Mouse (Mus musculus): ENCODE measurements around the gene Nupl1. TPM values are rescaled to one million over a fixed set of nuclear protein-coding genes. Genes with fewer than 3 reads are reported as not detected.
A peak's percentile ranks its signal among the peaks of the same experiment; 100 is the strongest.

Nupl1 gene
- not detected in 2 replicates for total RNA-seq (2014; rRNA removed)
- polyA plus RNA-seq (2012; rRNA removed) = not detected in 2 replicates

- WGBS = under 1% methylated on average over 62 of the region's 62 CpGs
- TF ChIP-seq POLR2A (IDR thresholded peaks at IDR 0.05; ENCODE audit: extremely low read depth, insufficient read depth, low read length) = peak; percentile 62
- TF ChIP-seq CTCF (IDR thresholded peaks at IDR 0.05; ENCODE audit: low read depth, low read length) = no peak
- peak within 1 kb of the TSS; percentile 98 for H3K9ac ChIP-seq (ENCODE audit: low read depth, low read length)
- DNase-seq (ENCODE audit: extremely low read depth, low read depth, low spot score) = peak; percentile 97
- peaks cover 13% of the 10 kb centered on the region; the same call in 1 of the 2 replicates for H3K79me2 ChIP-seq (ENCODE audit: control insufficient read depth, insufficient read depth, low read length)
- H3K27me3 ChIP-seq (ENCODE audit: control insufficient read depth, insufficient read depth, low read length) = no peaks in the 10 kb centered on the region
- H3K4me3 ChIP-seq (ENCODE audit: insufficient read depth, low read depth, low read length) = peak within 1 kb of the TSS; percentile 97
- H3K27ac ChIP-seq (replicated peaks; ENCODE audit: insufficient read depth, low read depth, low read length) = peak within 1 kb of the TSS; percentile 72
- H3K36me3 ChIP-seq (ENCODE audit: control insufficient read depth, insufficient read depth, low read length) = no peaks in the 10 kb centered on the region
- peaks cover 8% of the 10 kb centered on the region for H3K4me1 ChIP-seq (ENCODE audit: control insufficient read depth, insufficient read depth, low read length)
Observed at GRCm38 (mm10) chr14:60251281-60252003, at the start of gene Nupl1, which contains the start of gene Gm49336. TSS of gene Nupl1 (minus strand) at chr14:60251431. TSS of gene Gm49336 (minus strand) at chr14:60251507.

- TF ChIP-seq POLR2A (IDR thresholded peaks at IDR 0.05; ENCODE audit: extremely low read depth, insufficient read depth, low read length) (no peak), CTCF (IDR thresholded peaks at IDR 0.05; ENCODE audit: low read depth, low read length) (no peak)
- Histone ChIP-seq H3K27ac (replicated peaks; ENCODE audit: insufficient read depth, low read depth, low read length) (no peak overlapping the region), H3K4me1 (ENCODE audit: control insufficient read depth, insufficient read depth, low read length) (no peaks in the 10 kb centered on the region), H3K4me3 (ENCODE audit: insufficient read depth, low read depth, low read length) (no peak overlapping the region), H3K27me3 (ENCODE audit: control insufficient read depth, insufficient read depth, low read length) (no peaks in the 10 kb centered on the region), H3K79me2 (ENCODE audit: control insufficient read depth, insufficient read depth, low read length) (no peaks in the 10 kb centered on the region), H3K9ac (ENCODE audit: low read depth, low read length) (no peak overlapping the region), H3K36me3 (ENCODE audit: control insufficient read depth, insufficient read depth, low read length) (peaks cover 40% of the 10 kb centered on the region)
- DNase-seq (ENCODE audit: extremely low read depth, low read depth, low spot score) = no peak
- 95% methylated on average over 6 of the region's 6 CpGs for WGBS
Observed at GRCm38 (mm10) chr14:60301024-60301423, 49.8 kb upstream of the Nupl1 start.

- TF ChIP-seq POLR2A (IDR thresholded peaks at IDR 0.05; ENCODE audit: extremely low read depth, insufficient read depth, low read length) = no peak
- no peak for TF ChIP-seq CTCF (IDR thresholded peaks at IDR 0.05; ENCODE audit: low read depth, low read length)
- H3K79me2 ChIP-seq (ENCODE audit: control insufficient read depth, insufficient read depth, low read length) = no peaks in the 10 kb centered on the region
- H3K4me3 ChIP-seq (ENCODE audit: insufficient read depth, low read depth, low read length) = no peak overlapping the region
- H3K4me1 ChIP-seq (ENCODE audit: control insufficient read depth, insufficient read depth, low read length) = no peaks in the 10 kb centered on the region
- no peak for DNase-seq (ENCODE audit: extremely low read depth, low read depth, low spot score)
- WGBS = 85% methylated on average over 14 of the region's 14 CpGs
- H3K27ac ChIP-seq (replicated peaks; ENCODE audit: insufficient read depth, low read depth, low read length) = no peak overlapping the region
- no peak overlapping the region for H3K9ac ChIP-seq (ENCODE audit: low read depth, low read length)
- H3K36me3 ChIP-seq (ENCODE audit: control insufficient read depth, insufficient read depth, low read length) = peaks cover 40% of the 10 kb centered on the region
- no peaks in the 10 kb centered on the region for H3K27me3 ChIP-seq (ENCODE audit: control insufficient read depth, insufficient read depth, low read length)
Observed at GRCm38 (mm10) chr14:60300224-60300991, 49.2 kb upstream of the Nupl1 start.

GRCm38 (mm10) chr14:60295531-60295930 lies 44.3 kb upstream of the Nupl1 start:
- no peaks in the 10 kb centered on the region for H3K79me2 ChIP-seq (ENCODE audit: control insufficient read depth, insufficient read depth, low read length)
- no peaks in the 10 kb centered on the region for H3K4me1 ChIP-seq (ENCODE audit: control insufficient read depth, insufficient read depth, low read length)
- no peaks in the 10 kb centered on the region for H3K27me3 ChIP-seq (ENCODE audit: control insufficient read depth, insufficient read depth, low read length)
- H3K4me3 ChIP-seq (ENCODE audit: insufficient read depth, low read depth, low read length) = no peak overlapping the region
- H3K27ac ChIP-seq (replicated peaks; ENCODE audit: insufficient read depth, low read depth, low read length) = no peak overlapping the region
- no peak overlapping the region for H3K9ac ChIP-seq (ENCODE audit: low read depth, low read length)
- no peak for DNase-seq (ENCODE audit: extremely low read depth, low read depth, low spot score)
- no peak for TF ChIP-seq CTCF (IDR thresholded peaks at IDR 0.05; ENCODE audit: low read depth, low read length)
- no peak for TF ChIP-seq POLR2A (IDR thresholded peaks at IDR 0.05; ENCODE audit: extremely low read depth, insufficient read depth, low read length)
- WGBS = 83% methylated on average over 1 of the region's 1 CpGs
- peaks cover 30% of the 10 kb centered on the region for H3K36me3 ChIP-seq (ENCODE audit: control insufficient read depth, insufficient read depth, low read length)

- Histone ChIP-seq H3K36me3 (ENCODE audit: control insufficient read depth, insufficient read depth, low read length) (peaks cover 26% of the 10 kb centered on the region), H3K9ac (ENCODE audit: low read depth, low read length) (no peak overlapping the region), H3K27me3 (ENCODE audit: control insufficient read depth, insufficient read depth, low read length) (no peaks in the 10 kb centered on the region), H3K27ac (replicated peaks; ENCODE audit: insufficient read depth, low read depth, low read length) (no peak overlapping the region), H3K79me2 (ENCODE audit: control insufficient read depth, insufficient read depth, low read length) (no peaks in the 10 kb centered on the region), H3K4me1 (ENCODE audit: control insufficient read depth, insufficient read depth, low read length) (no peaks in the 10 kb centered on the region), H3K4me3 (ENCODE audit: insufficient read depth, low read depth, low read length) (no peak overlapping the region)
- TF ChIP-seq POLR2A (IDR thresholded peaks at IDR 0.05; ENCODE audit: extremely low read depth, insufficient read depth, low read length) (no peak), CTCF (IDR thresholded peaks at IDR 0.05; ENCODE audit: low read depth, low read length) (no peak)
- DNase-seq (ENCODE audit: extremely low read depth, low read depth, low spot score) = no peak
- WGBS = 89% methylated on average over 4 of the region's 4 CpGs
Observed at GRCm38 (mm10) chr14:60290363-60290762, 39.1 kb upstream of the Nupl1 start.
